Mouse (Mus musculus) embryo, embryonic 9.5 days (tissue): ENCODE data around the gene Dgcr6.

Experiments used
- DNase-seq: peaks from one replicate; pipeline ENCODE4 v3.0.0-alpha.2; 2017; ENCODE audit errors: extremely low spot score

Dgcr6 gene

DNA sequence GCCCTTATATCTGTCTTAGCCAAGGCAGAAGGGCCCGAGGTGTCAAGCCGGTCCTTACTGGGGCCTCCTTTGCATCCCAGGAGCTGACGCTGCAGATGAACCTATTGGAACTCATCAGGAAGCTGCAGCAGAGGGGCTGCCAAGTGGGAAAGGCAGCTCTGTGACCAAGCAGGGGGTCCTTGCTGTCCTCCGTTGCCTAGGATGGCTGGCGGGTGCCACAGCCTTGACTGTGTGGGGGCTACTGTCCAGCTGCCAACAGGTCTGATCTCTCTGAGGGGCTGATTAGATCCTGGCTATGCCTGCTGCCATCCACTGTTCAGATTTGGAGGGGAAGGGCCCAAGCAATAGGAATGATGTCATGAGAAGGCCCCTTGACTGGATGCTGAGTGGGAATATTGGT is 18.1 kb downstream of the Dgcr6 start:
- DNase-seq = no peak

DNA sequence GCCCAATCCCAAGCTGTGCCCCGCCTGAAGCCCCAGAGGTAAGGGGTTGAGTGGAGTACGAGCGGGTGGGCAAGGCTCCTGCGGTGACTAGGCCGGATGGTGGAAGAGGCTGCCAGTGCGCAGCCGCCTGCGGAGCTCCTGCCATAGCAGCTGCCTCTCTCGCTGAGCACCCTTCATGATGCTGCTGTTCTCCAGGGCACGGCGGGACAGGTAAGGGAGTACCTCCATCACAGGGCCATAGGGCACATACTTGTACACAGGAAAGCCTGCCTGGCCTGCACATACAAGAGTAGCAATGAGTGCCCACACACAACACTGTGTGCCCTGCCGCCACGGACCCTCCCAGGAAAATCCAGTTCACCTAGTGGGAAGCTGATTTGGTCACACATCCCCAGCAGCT is 19.4 kb downstream of the Dgcr6 start:
- no peak for DNase-seq

DNA sequence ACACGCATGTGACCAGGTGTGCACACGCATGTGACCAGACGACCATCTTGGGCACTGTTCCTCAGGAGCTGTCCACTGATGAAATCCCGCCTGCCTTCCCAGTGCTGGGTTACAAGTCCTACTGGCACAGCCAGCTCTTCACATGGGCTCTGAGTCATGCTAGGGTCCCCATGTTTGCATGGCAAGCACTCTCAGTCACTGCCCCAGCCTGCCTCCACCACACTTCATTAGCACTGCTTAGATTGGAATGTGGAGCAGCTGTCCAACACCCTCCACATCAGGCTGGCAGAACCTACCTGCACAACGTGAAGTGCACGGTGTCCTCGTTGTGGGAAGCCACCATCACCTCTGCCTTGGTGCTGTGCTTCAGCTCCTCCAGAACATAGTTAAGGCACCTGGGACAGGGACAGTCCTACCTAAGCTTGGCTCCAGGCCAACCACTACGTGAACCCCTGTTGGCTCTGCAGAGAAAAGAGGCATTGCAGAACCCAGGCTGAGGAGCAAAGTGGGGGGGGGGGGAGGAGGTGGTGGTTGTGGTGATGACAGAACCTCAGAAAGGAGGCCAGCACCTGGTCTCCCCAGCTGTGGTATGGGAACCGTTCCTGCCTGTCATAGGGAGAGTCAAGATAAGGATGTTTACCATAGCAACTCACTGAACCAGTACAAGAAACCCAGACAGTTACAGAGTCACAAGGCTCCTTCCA is 20.8 kb downstream of the Dgcr6 start:
- no peak for DNase-seq

DNA sequence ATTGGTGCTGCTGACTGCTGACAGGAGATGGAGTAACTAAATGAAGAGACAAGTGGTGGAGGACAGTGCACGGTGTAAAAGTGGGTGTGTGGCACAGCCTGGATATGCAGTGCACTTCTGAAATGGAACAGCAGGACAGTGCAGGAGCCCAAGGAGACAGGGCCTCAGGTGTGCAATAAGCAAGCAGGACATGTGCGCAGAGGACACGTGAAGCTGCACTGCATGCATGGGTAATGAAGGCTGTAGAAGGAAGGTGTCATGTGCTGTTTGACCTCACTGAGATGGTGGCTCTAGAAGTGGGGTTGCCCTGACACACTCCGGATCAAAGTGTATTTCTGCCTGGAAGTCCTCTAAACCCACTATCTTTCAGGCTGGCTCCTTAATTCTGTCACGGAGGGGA is 22.0 kb downstream of the Dgcr6 start:
- no peak for DNase-seq

GRCm38 (mm10) chr16:18075201-18075600 is 22.5 kb downstream of the Dgcr6 start:
- DNase-seq = no peak

DNA sequence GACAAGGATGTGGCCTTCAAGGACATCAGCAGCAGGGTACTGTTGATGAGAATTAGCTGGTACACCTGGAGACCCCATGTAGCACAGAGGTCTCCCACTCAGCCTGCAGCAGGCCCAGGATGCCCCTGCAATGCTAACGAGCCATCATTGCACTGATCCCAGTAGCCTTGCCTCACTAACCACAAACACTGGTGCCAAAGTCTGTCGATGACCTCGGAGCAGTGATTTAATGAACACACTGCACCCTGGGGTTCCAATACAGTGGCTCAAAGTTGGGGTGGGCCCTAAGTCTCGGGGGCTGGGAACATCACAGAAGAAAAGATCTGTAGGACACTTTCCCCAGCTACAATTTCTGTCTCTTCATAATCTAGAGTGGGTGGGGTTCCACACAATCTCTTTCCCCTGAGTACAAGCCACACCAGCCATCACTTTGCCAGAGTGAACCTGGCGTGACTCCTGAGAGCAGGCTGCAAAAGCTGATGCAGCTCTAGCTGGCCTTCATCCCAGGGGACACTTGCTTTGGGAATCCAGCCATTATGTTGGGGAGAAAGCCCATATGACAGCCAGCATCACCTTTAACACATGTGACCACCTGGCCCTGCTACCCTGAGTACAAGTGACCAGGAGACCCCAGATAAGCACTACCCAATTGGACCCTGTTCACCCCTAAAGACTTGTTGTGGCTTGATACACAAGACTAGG is 25.8 kb downstream of the Dgcr6 start:
- no peak for DNase-seq

DNA sequence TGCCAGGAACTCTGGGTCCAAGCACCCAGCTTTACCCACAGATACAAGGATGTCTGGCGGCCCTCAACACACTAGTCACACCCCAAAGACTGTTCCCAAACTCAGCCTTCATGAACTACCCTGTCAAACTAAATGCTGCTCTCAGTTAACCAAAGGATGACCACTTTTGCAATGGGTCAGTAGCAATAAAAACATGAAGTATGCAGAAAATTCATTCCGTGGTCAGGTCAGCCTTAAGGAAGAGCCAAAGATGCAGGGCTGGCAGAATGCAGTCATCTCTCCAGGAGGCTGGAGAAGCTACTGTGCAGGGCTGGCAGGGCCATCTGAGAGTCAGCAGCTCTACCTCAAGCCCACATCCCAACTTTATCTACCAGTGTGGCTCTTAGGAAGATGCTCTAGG is 26.6 kb downstream of the Dgcr6 start:
- no peak for DNase-seq

- no peak for DNase-seq
Observed at GRCm38 (mm10) chr16:18080171-18080570, 27.5 kb downstream of the Dgcr6 start.

DNA sequence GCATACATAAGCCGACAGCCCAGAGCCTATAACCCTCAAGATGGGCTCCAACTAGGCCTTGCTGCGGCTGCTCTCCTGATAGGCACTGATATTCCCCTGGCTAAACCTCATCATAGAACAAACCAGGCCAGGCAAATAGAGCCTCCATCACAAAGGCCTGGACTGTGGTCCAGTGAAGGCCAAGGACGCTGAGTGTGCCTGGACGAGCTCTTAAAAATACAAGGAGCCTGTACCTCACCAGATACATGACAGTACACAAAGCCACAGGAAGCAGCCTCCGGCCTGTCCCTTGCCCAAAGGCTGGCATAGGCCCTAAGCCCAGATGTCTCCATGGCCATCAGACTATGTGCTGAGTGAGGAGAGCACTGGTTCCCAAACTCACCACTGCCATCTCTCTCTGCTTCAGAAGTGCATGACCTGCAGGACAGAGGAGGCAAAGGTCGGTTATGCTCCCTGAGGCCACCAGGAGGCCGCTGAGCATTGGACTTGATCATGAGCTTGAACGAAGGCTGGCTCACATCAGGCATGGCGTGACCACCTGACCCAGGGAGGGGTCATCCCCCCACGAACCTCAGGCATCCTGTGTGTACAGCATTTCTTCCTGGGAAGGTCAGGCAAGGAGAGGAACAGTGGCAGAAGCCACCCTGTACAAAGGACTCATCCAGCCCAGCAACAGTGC is 28.6 kb downstream of the Dgcr6 start:
- no peak for DNase-seq

DNA sequence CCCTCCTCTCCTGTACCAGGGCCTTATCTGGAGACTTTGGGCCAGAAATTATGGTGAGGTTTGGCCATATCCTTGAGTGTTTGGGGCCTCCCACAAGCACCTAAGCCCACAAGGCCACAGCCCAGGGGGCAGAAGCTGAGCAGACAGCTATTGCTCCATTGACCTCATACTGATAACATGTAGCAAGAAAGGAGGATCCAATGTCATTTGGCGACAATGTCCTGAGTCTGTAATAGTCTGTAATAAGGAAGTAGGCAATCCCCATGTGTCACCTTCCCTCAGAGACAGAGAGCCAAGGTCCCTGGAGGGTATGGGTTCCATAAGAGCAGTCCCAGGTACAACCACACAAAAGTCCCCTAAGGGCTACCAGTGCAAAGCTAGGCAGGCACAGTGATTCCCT is 29.6 kb downstream of the Dgcr6 start:
- DNase-seq = no peak

DNA sequence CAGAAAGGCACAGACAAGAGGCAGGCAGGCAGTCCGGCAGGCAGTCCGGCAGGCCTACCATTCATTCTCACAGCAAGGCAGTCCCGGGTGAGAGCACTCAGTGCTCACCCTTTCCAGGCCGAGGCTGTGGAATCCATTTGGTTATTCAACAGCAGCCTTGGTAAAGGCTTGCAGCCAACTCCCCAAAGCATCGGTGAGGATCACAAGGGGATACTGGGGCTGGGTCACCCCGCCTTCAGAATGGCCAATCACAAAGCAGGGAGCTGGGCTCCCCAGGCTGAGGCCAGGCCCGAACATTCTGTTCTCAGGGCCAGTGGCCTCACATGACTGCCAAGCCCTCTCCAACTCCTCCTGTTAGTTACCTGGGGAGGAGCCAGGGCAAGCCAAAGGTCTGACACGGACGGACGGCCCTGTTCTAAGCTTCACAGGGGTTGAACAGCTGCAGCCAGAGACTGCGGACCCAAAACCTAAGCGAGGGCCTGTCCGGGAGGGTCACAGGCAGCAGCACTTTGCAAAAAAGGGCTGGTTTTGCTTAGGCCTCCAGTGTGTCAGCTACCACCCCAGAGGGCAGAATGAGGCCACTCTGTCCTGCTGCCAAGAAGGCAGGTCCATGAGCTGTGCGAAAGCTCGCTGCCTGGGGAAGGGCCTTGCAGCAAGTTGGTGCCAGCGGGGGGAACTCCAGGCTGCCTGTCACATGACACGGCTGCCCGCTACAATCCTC is 30.7 kb downstream of the Dgcr6 start:
- DNase-seq = no peak

GRCm38 (mm10) chr16:18084262-18084661 is 31.6 kb downstream of the Dgcr6 start:
- DNase-seq = no peak

- no peak for DNase-seq
Observed at GRCm38 (mm10) chr16:18087101-18087500, 34.4 kb downstream of the Dgcr6 start.

DNA sequence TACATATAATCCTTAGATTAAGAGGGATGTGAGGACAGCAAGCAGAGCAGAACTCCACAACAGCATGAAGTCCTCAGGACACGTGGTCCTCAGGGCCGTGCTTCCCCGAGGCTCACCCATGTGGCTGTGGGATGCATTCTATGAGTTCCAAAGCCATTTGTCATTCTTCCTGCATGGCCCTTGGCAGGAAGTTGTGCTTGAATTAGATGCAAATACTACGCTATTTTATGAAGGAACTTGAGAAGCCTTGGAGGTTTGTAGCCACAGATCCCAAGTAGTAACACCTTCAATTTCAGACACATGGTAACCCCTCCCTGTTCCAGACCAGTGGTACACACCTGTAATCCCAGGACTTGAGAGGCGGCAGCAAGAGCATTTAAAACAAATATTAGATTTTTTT is 43.7 kb downstream of the Dgcr6 start:
- DNase-seq = no peak

- no peak for DNase-seq
Observed at GRCm38 (mm10) chr16:18102816-18103215, 50.2 kb downstream of the Dgcr6 start.

GRCm38 (mm10) chr16:18103366-18103765 is 50.7 kb downstream of the Dgcr6 start:
- DNase-seq = no peak

- no peak for DNase-seq
Observed at GRCm38 (mm10) chr16:18103808-18104207, 51.1 kb downstream of the Dgcr6 start.

DNA sequence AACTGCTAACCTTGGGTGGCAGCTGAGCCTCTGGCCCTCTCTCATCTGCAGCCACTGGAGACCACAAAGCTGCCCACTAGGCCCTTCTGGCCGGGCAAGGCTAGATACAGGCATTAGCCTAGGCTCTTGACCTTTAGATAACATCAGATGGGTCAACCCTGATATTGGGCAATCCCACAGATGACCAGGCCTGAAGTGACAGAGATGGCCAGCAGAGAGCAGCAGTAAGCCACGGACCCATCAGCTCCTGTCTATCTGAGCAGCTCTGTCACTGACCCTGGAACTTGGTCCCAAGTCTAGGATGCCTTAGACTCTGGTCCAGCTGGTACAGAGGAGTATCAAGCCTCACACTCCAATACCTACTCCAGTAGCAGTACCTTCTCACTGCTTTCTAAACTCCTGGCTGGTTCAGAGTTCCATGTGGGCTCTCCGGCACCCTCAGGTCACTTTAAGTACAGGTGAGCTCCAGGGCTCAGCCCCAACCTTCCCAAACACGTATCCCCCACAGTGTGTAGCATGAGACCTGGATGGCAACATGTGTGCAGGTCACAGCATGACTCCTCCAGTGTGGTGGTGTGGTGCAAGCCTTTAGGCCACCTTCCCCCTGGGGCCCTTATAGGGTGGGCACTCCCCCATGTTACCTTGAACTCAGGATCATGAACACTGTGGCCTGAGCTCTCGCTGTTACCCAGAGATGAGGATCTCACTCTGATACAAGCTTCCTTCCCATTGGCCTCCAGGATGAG is 55.7 kb downstream of the Dgcr6 start:
- DNase-seq = peak; percentile 67

DNA sequence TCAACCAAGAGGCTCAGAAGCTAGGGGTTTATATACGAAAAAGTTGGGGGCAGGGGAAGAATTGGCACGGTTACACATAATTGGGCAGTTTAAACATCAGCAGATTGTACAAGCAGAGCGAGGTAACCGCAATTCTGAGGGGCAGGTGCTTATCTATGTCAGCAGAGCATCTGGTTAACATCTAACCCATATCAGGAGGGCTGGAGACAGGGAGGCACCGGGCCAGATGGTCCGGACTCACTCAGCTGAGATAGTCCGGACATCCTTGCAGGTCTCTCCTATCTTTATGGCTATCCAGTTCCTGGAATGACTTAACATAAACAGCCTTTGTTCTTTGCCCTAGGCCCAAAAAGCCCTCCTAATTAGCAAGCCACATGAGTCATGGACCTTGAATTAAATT is 58.4 kb downstream of the Dgcr6 start:
- DNase-seq = no peak

- DNase-seq = no peak
Observed at GRCm38 (mm10) chr16:18116467-18116866, 63.8 kb downstream of the Dgcr6 start.

DNA sequence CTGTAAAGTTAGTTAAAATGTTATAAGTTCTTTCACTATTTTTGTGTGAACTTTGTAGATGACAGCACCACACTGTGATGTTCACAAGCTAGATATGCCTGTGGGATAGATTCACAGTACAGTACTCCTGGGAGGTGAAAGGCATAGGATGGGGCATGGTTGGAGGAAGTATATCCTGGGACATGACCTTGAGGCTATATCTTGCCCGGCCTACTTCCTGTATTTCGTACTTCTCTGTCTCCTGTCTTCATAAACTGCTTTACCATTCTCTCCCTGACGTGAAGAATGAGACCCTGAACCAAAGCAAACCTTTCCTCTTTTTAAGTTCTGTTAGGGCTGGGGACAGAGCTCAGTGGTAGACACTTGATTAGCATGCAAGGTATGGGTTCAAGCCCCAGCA is 65.6 kb downstream of the Dgcr6 start:
- DNase-seq = no peak
